Mouse (Mus musculus) induced T-regulatory cell, adult 2 months (primary cell): ENCODE measurements around the gene Plekha1.

ENCODE experiments used
- DNase-seq: peaks from one replicate; pipeline ENCODE4 v3.0.0-alpha.2; 2012; ENCODE audit warnings: low read depth

Plekha1 gene

GRCm38 (mm10) chr7:130865613-130866591 is at the start of gene Plekha1:
Gene Plekha1 (plus strand): TSS chr7:130865756.
- DNase-seq, result peak; percentile 96

GRCm38 (mm10) chr7:130816243-130816642 is 49.3 kb upstream of the Plekha1 start:
- DNase-seq, result peak; percentile 27

GRCm38 (mm10) chr7:130818813-130819212 is 46.7 kb upstream of the Plekha1 start:
- DNase-seq, result peak; percentile 55

GRCm38 (mm10) chr7:130819624-130820023 is 45.9 kb upstream of the Plekha1 start:
- DNase-seq, result no peak

GRCm38 (mm10) chr7:130823992-130824391 is 41.6 kb upstream of the Plekha1 start:
- no peak for DNase-seq

GRCm38 (mm10) chr7:130826343-130826742 is 39.2 kb upstream of the Plekha1 start:
- no peak for DNase-seq

- DNase-seq, result no peak
Measured at GRCm38 (mm10) chr7:130827431-130827830, 38.1 kb upstream of the Plekha1 start.

GRCm38 (mm10) chr7:130827844-130828403 is 37.6 kb upstream of the Plekha1 start:
- DNase-seq, result peak; percentile 77

GRCm38 (mm10) chr7:130828475-130828874 is 37.1 kb upstream of the Plekha1 start:
- peak; percentile 61 for DNase-seq

- no peak for DNase-seq
Measured at GRCm38 (mm10) chr7:130831586-130831985, 34.0 kb upstream of the Plekha1 start.

GRCm38 (mm10) chr7:130834299-130834698 is 31.3 kb upstream of the Plekha1 start:
- peak; percentile 93 for DNase-seq

GRCm38 (mm10) chr7:130834958-130835861 is 30.3 kb upstream of the Plekha1 start:
- DNase-seq, result no peak

GRCm38 (mm10) chr7:130836066-130836465 is 29.5 kb upstream of the Plekha1 start:
- no peak for DNase-seq

- no peak for DNase-seq
Measured at GRCm38 (mm10) chr7:130837941-130838657, 27.5 kb upstream of the Plekha1 start.

- DNase-seq, result no peak
Measured at GRCm38 (mm10) chr7:130838658-130839025, 26.9 kb upstream of the Plekha1 start.

- no peak for DNase-seq
Measured at GRCm38 (mm10) chr7:130839380-130840100, 26.0 kb upstream of the Plekha1 start.

GRCm38 (mm10) chr7:130847164-130847718 is 18.3 kb upstream of the Plekha1 start:
- DNase-seq, result no peak

GRCm38 (mm10) chr7:130854684-130855292 is 10.8 kb upstream of the Plekha1 start:
- DNase-seq, result no peak

- no peak for DNase-seq
Measured at GRCm38 (mm10) chr7:130855681-130856080, 9.9 kb upstream of the Plekha1 start.

GRCm38 (mm10) chr7:130857973-130858372 is 7.6 kb upstream of the Plekha1 start:
- no peak for DNase-seq
